Mouse (Mus musculus): Measurements from ENCODE around the gene Cldn3.

The Cldn3 gene

GRCm38 (mm10) chr5:135035608-135036359 lies 49.8 kb downstream of the Cldn3 start:
- DNase-seq (ENCODE audit: low spot score), result no peak
